Mouse (Mus musculus): ENCODE data around the gene Pphln1.

DNA sequence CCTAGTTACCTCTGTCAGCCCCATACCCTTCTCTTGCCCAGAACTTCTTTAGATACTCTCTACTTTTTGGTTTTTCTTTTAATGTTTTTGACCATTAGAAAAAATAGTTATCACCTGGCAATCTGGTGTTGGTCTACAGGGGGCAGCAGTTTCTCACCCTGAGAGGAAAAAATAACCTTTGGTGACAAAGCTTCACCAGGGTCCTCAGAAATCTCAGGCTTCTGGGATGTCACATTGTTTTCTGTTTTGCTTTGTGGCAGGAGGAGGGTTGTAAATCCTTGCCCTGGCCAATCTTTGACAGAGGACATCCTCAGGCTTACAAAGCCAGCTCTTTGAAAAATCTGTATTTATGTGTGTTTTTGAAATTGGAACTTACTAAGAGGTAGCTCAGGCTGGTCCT lies 57.9 kb downstream of the Pphln1 start:
- TF ChIP-seq CTCF (IDR thresholded peaks at IDR 0.05; ENCODE audit: control insufficient read depth, insufficient read depth, insufficient read length): no peak
- TF ChIP-seq USF1 (IDR thresholded peaks at IDR 0.05; ENCODE audit: low read depth): no peak
- TF ChIP-seq CEBPB (IDR thresholded peaks at IDR 0.05; ENCODE audit: low read depth): no peak

Measured in C2C12 (cell line).